Mouse (Mus musculus): ENCODE results near the gene Smarcd2. TPM values are rescaled to one million over a fixed set of nuclear protein-coding genes. Genes with fewer than 3 reads are reported as not detected.

The Smarcd2 gene
- 10 to 100 TPM; 20.3 to 22.6 TPM for total RNA-seq (2021)
- long read RNA-seq, experiment 1, transcript Smarcd2-201 (13 exons, 2,747 nt): major isoform, 30 of 33 reads
- long read RNA-seq, experiment 1, partial matches to known transcripts: 2 of 33 reads
- long read RNA-seq, experiment 1, other reads (novel, unspliced or antisense): 1 of 33 reads
- long read RNA-seq, experiment 2, transcript Smarcd2-201 (13 exons, 2,747 nt): major isoform, 40 of 44 reads
- long read RNA-seq, experiment 2, partial matches to known transcripts: 2 of 44 reads
- long read RNA-seq, experiment 2, other reads (novel, unspliced or antisense): 2 of 44 reads

GRCm38 (mm10) chr11:106272644-106273310 lies at the start of gene Smarcd2:
TSS of gene Smarcd2 (minus strand) at chr11:106272972.
- DNase-seq: peak; percentile 100
- intact Hi-C loops (cut with DNase I; ENCODE audit: low total_unique reads): no loop called here

- intact Hi-C loops (cut with DNase I; ENCODE audit: low total_unique reads): no loop called here
- no peak for DNase-seq
Measured at GRCm38 (mm10) chr11:106318406-106319366, 45.9 kb upstream of the Smarcd2 start.

DNA sequence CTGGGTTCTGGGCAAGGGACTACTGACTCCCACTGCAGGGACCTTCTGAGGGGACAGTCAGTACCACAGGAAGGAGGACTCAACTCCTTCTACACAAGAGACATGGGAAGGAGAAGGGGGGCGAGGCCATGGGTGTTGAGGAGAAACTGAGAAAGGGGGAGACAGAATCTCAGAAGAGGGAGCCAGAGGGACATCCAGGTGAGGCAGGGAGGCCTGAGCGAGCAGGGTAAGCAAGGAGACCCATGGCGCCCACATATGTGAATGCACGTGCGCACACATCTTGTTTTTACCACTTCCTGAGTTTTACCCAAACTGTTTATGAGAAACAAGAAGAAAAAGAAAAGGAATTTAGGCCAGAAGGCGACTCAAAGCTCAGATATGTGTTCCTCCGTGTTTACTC lies 45.0 kb upstream of the Smarcd2 start:
- no peak for DNase-seq
- intact Hi-C loops (cut with DNase I; ENCODE audit: low total_unique reads): no loop called here

- no peak for DNase-seq
- intact Hi-C loops (cut with DNase I; ENCODE audit: low total_unique reads): no loop called here
Measured at GRCm38 (mm10) chr11:106316416-106316815, 43.6 kb upstream of the Smarcd2 start.

- intact Hi-C loops (cut with DNase I; ENCODE audit: low total_unique reads): no loop called here
- DNase-seq: no peak
Measured at GRCm38 (mm10) chr11:106314333-106314812, 41.6 kb upstream of the Smarcd2 start, which contains the start of gene Cd79b. TSS of gene Cd79b (minus strand) at chr11:106314762.

GRCm38 (mm10) chr11:106313533-106313932 lies 40.8 kb upstream of the Smarcd2 start:
- no peak for DNase-seq
- intact Hi-C loops (cut with DNase I; ENCODE audit: low total_unique reads): no loop called here

DNA sequence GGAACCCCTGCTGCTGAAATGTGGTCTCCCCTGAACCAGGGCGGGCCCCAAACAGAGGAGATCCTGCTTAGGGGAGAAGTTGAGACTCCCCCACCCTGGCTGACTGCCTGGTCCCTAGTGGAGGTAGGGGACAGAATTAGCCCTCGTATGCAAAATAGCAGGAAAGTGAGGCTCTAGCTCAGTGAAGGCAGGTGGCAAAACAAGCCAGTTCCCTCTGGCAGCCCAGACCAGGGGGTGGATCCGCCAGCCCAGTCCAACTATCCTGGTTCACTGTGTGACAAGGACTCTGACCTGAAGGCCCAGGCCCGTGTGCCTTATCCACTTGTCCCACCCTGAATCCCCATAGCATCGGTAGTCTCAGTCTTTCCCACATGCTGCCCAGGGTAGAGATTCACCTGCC lies 37.4 kb upstream of the Smarcd2 start:
- intact Hi-C loops (cut with DNase I; ENCODE audit: low total_unique reads): no loop called here
- DNase-seq: no peak

- intact Hi-C loops (cut with DNase I; ENCODE audit: low total_unique reads): no loop called here
- DNase-seq: no peak
Measured at GRCm38 (mm10) chr11:106308162-106308561, 35.4 kb upstream of the Smarcd2 start.

- no peak for DNase-seq
Measured at GRCm38 (mm10) chr11:106307432-106307831, 34.7 kb upstream of the Smarcd2 start.

GRCm38 (mm10) chr11:106306758-106307157 lies 34.0 kb upstream of the Smarcd2 start:
- intact Hi-C loops (cut with DNase I; ENCODE audit: low total_unique reads): no loop called here

More at GRCm38 (mm10) chr11:106307432-106307831, 34.7 kb upstream of the Smarcd2 start:
- intact Hi-C loops (cut with DNase I; ENCODE audit: low total_unique reads): no loop called here

DNA sequence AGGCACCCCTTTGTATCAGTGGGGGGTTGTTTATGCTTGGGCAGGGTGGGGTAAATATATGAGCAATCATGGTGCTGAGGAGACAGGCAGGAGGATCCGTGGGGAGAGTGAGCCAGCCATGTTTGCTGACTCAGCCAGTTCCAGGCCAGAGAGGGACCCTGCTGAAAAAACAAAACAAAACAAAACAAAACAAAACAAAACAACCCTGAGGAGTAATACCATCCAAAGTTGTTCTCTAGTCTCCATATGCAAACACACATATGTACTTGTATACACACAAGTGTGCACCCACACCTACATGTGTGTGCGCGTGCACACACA lies 33.3 kb upstream of the Smarcd2 start:
- intact Hi-C loops (cut with DNase I; ENCODE audit: low total_unique reads): no loop called here
- DNase-seq: no peak

More at GRCm38 (mm10) chr11:106306758-106307157, 34.0 kb upstream of the Smarcd2 start:
- DNase-seq: no peak

DNA sequence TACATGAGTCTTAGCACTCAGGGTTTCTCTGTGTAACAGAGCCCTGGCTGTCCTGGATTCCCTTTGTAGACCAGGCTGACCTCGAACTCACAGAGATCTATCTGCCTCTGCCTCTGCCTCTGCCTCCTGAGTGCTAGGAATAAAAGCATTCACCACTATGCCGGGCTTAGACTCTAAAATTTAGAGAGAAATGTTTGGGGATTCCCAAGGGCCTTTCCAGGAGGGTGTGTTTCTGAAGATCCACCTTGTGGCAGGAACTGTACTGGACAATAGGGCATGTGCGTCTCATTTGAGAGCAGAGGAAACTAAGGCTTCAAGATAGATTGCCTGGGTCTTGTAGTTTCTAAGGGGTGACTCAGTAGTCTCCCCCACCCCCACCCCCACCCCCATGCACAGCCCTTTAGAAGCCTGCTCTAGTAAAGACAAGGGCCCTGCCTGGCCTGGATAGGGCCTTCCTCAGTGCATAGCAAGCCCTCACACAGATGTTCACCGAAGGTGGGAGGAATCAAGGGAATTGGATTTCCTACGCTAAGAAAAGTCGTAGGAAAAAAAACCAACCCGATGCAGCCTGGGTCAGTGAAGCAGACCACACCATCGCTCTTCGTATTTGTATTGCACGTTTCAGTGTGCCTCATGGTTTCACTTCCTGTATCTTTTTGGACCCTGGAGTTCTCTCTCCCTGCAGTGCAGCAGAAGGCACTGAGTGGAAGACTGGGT lies 32.7 kb upstream of the Smarcd2 start:
- no peak for DNase-seq
- intact Hi-C loops (cut with DNase I; ENCODE audit: low total_unique reads): no loop called here

- peak; percentile 51 for DNase-seq
- intact Hi-C loops (cut with DNase I; ENCODE audit: low total_unique reads): loop anchor here (2.0 to 5.0 kb wide), 2 partner anchors 64 to 90 kb away; no protein-coding TSS in a partner anchor
Measured at GRCm38 (mm10) chr11:106302634-106303033, 29.9 kb upstream of the Smarcd2 start.

DNA sequence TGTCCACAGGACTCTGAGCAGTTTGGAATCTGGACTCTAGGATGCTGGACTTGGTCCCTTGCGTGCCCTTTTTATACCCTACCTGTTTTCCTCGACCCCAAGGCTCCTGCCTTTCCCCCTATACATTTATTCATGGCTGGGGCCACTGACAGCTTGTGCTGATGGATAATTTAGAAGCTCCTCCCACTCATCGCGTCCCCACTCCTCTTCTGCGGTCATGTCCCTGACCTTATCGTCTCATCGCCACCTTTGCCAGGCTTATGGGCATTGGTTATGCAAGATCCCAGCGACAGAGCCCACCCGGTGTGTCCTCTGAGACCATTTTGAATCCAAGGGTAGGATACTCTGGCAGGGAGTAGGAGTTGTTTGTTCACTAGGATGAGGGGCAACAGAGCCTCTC lies 29.0 kb upstream of the Smarcd2 start, which contains the start of gene Gh:
Gene Gh, minus strand, starts transcription at position 101 of the 400 bp plus-strand sequence.
- DNase-seq: no peak
- intact Hi-C loops (cut with DNase I; ENCODE audit: low total_unique reads): loop anchor here (2.0 to 5.0 kb wide), 2 partner anchors 65 to 91 kb away; no protein-coding TSS in a partner anchor

DNA sequence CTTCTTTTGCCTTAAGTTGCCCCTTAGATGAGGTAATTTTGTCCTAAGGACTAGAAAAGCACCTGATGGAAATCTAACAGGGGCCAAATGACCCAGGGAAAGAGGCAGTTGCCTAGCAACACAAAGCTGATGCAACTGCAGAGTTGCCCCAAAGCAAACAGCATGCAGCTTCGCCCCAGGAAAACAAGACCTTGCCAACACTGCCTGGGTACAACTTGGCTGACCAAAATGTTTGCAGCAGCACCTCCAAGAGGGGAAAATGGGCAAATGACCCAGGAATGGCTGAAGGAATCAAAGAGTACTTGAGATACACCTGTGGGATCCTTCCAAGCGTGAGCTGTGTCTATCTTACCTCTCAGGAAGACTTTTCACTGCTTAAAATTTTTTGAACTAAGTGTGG lies 19.1 kb upstream of the Smarcd2 start:
- intact Hi-C loops (cut with DNase I; ENCODE audit: low total_unique reads): no loop called here
- no peak for DNase-seq

GRCm38 (mm10) chr11:106290376-106290775 lies 17.6 kb upstream of the Smarcd2 start:
- no peak for DNase-seq
- intact Hi-C loops (cut with DNase I; ENCODE audit: low total_unique reads): no loop called here

- DNase-seq: peak; percentile 82
- intact Hi-C loops (cut with DNase I; ENCODE audit: low total_unique reads): no loop called here
Measured at GRCm38 (mm10) chr11:106289369-106289768, 16.6 kb upstream of the Smarcd2 start.

GRCm38 (mm10) chr11:106286987-106287386 lies 14.2 kb upstream of the Smarcd2 start:
- intact Hi-C loops (cut with DNase I; ENCODE audit: low total_unique reads): no loop called here
- DNase-seq: no peak

DNA sequence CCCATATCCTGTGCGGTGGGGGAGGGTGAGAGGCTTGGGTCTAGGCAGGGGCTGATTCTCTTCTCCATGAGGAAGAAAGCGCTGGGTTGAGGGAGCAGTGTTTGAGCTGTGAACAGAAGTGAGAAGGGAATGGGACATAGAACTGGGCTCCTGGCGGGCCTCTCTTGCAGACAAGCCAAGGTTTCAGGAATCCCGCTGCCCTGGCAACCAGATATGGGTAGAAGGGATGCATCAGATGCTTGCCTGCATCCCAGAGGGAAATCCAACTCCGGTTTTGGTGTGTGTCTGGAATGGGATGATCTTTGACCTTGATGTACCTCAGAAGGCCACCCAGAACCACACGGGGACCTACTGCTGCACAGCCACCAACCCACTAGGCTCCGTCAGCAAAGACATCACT lies 13.4 kb upstream of the Smarcd2 start:
- intact Hi-C loops (cut with DNase I; ENCODE audit: low total_unique reads): no loop called here
- DNase-seq: peak; percentile 4

Measured in gastrocnemius, postnatal 14 days (tissue).